Mouse (Mus musculus): ENCODE results near the gene Rhox10.
"Not testable (repeated sequence)": the region's sequence is repeated elsewhere in the genome, so short reads cannot be mapped to it uniquely, and the experiment has no call there.

Rhox10 gene

GRCm38 (mm10) chrX:38066175-38066574 lies at the start of gene Rhox10:
Rhox10 (plus strand) TSS chrX:38066475.
- no peak for DNase-seq (ENCODE audit: low read depth in 2 of 2, low spot score in 2 of 2)

DNA sequence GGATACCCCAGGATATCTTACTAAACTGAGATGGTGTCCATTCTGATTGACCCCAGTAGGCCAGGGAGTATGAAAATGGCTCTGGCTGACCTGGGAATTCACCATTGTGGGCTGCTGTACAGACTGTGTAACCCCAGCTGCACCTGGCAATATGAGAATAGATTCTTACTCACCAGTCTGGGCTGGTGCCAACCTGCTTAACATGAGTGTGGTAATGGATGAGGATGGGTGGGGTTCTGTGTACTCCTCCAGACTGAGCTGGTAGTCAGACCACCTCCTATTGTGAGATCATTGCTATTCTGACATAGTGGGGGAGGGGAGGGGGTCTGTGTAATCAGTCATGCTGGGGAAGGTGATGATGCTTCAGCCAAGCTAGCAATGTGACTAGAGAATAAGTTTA lies 47.7 kb upstream of the Rhox10 start, which contains the start of gene Btg1-ps1:
TSS of gene Btg1-ps1 (minus strand) at position 219 of the 400 bp plus-strand sequence.
- not testable (repeated sequence) for DNase-seq (ENCODE audit: low read depth in 2 of 2, low spot score in 2 of 2)

- DNase-seq (ENCODE audit: low read depth in 2 of 2, low spot score in 2 of 2), result no peak
Measured at GRCm38 (mm10) chrX:38033841-38034240, 32.4 kb upstream of the Rhox10 start.

GRCm38 (mm10) chrX:38039666-38040065 lies 26.6 kb upstream of the Rhox10 start:
- no peak for DNase-seq (ENCODE audit: low read depth in 2 of 2, low spot score in 2 of 2)

- DNase-seq (ENCODE audit: low read depth in 2 of 2, low spot score in 2 of 2), result not testable (repeated sequence)
Measured at GRCm38 (mm10) chrX:38043014-38043413, 23.3 kb upstream of the Rhox10 start, which contains the start of gene Btg1-ps2. Btg1-ps2 (minus strand) TSS chrX:38043114.

GRCm38 (mm10) chrX:38061544-38061943 lies 4.7 kb upstream of the Rhox10 start:
- no peak for DNase-seq (ENCODE audit: low read depth in 2 of 2, low spot score in 2 of 2)

DNA sequence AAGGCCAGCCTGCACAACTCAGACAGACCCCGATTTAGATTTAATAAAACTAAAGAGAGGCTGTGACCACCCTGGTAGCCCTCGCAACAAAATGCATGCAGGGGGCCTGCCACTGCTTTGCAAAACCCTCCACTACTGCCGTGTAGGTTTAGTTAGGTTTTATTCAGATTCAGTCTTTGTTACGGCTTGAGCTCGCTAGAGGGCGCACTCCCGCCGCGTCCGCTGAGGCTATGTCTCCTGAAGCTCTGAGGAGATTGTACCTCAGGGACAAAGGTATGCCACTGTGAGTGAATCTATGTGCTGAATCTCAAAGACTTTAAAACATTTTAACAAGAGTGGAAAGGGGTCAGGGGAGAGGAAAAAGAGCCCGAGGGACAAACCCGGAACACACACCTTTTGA lies 18.0 kb downstream of the Rhox10 start:
- DNase-seq (ENCODE audit: low read depth in 2 of 2, low spot score in 2 of 2), result peak in 1 of 2 experiments; percentile 18

- no peak for DNase-seq (ENCODE audit: low read depth in 2 of 2, low spot score in 2 of 2)
Measured at GRCm38 (mm10) chrX:38085041-38085440, 18.8 kb downstream of the Rhox10 start, which contains the start of gene Rhox11. Rhox11 (minus strand) TSS chrX:38085141.

DNA sequence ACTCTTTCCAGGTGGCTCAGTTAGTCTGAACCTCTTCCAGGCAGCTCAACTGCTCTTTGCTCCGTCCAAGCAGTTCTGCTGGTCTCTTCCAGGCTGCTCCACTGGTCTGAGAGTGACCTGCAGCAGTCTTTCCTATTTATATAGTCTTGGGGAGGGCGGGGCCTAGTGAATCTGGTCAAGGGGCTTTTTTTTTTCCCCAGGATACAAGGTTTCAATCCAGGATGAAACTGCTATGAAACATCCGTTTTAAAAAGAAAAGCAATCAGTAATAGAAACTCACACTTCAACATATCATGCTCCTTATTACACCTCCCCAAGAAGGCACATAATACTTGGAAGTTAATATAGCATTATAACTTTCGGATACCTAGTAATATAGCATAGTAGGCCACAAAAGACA lies 44.5 kb downstream of the Rhox10 start, which contains the start of gene Rhox12:
TSS of gene Rhox12 (minus strand) at position 101 of the 400 bp plus-strand sequence.
- DNase-seq (ENCODE audit: low read depth in 2 of 2, low spot score in 2 of 2), result no peak

- DNase-seq (ENCODE audit: low read depth in 2 of 2, low spot score in 2 of 2), result no peak
Measured at GRCm38 (mm10) chrX:38120982-38121381, 54.7 kb downstream of the Rhox10 start, which contains the start of gene Rhox13. Rhox13 (plus strand) TSS chrX:38121219.

Measured in CD8-positive naive resting alpha-beta T cell, adult 2 months (primary cell).